Mouse (Mus musculus) ES-E14 (cell line): ENCODE results near the gene Slc25a41. TPM values are rescaled to one million over a fixed set of nuclear protein-coding genes. Genes with fewer than 3 reads are reported as not detected.
A peak's percentile ranks its signal among the peaks of the same experiment; 100 is the strongest.

Source experiments
- DNase-seq: peaks from one replicate; pipeline ENCODE4 v3.0.0-alpha.2; 2013; ENCODE audit warnings: low read depth, low spot score
- H3K27ac ChIP-seq: 2 replicates; pipeline ENCODE4 v1.5.1; 2012; ENCODE audit warnings: low read depth, mild to moderate bottlenecking, low read length, moderate library complexity, mixed read lengths; ENCODE audit not compliant: poor library complexity, insufficient read depth, severe bottlenecking
- H3K36me3 ChIP-seq: 2 replicates; pipeline ENCODE4 v1.6.1; 2012; ENCODE audit warnings: mild to moderate bottlenecking, low read length, moderate library complexity, mixed read lengths; ENCODE audit not compliant: control insufficient read depth, poor library complexity, insufficient read depth, severe bottlenecking
- H3K4me1 ChIP-seq, 2 experiments: fragments of 150-350 bp in 1 of 2; sonication (generic) in 1 of 2; 2 replicates each; pipeline ENCODE4 v1.6.1; 2012; ENCODE audit warnings: low read length in 2 of 2, mild to moderate bottlenecking in 1 of 2, mixed read lengths in 1 of 2; ENCODE audit not compliant: control insufficient read depth in 2 of 2, insufficient read depth in 2 of 2, poor library complexity in 1 of 2
- H3K4me3 ChIP-seq, 2 experiments: fragments of 150-350 bp in 1 of 2; sonication (generic) in 1 of 2; 2 replicates each; pipeline ENCODE4 v1.5.1; 2012; ENCODE audit warnings: low read length in 2 of 2, low read depth in 1 of 2, mild to moderate bottlenecking in 1 of 2, mixed read lengths in 1 of 2; ENCODE audit not compliant: insufficient read depth in 1 of 2, poor library complexity in 1 of 2, severe bottlenecking in 1 of 2
- H3K9ac ChIP-seq: 2 replicates; pipeline ENCODE4 v1.6.1; 2012; ENCODE audit warnings: low read depth, mild to moderate bottlenecking, low read length, mixed read lengths; ENCODE audit not compliant: poor library complexity, insufficient read depth, severe bottlenecking
- H3K9me3 ChIP-seq: fragments of 150-350 bp; sonication (generic); 2 replicates; pipeline ENCODE4 v1.6.1; 2012; ENCODE audit warnings: low read depth, mild to moderate bottlenecking, low read length; ENCODE audit not compliant: control insufficient read depth, insufficient read depth
- CHD2 ChIP-seq: IDR thresholded peaks from 2 replicates; pipeline ENCODE4 v1.6.1; 2014; ENCODE audit warnings: mild to moderate bottlenecking, low read depth, low read length, inconsistent platforms
- HCFC1 ChIP-seq: IDR thresholded peaks from 2 replicates; pipeline ENCODE4 v1.6.1; 2012; ENCODE audit warnings: low read length, inconsistent platforms, borderline replicate concordance; ENCODE audit not compliant: insufficient read depth
- MAFK ChIP-seq: IDR thresholded peaks from 2 replicates; pipeline ENCODE4 v1.6.1; 2014; ENCODE audit warnings: mild to moderate bottlenecking, low read depth, low read length, inconsistent platforms; ENCODE audit not compliant: insufficient read depth
- ZC3H11A ChIP-seq: IDR thresholded peaks from 2 replicates; pipeline ENCODE4 v1.6.1; 2012; ENCODE audit warnings: low read depth, mild to moderate bottlenecking, inconsistent platforms, low read length, borderline replicate concordance
- ZNF384 ChIP-seq: IDR thresholded peaks from 2 replicates; pipeline ENCODE4 v1.6.1; 2012; ENCODE audit warnings: low read depth, low read length, inconsistent platforms
- in situ Hi-C, 2 experiments: fragments of 600-800 bp; cut with MboI; formaldehyde crosslinking; loops; one replicate each; pipeline ENCODE4 v1.15.1; 2025; ENCODE audit warnings: low sequenced_read_pairs in 2 of 2, inconsistent platforms in 1 of 2; ENCODE audit not compliant: unreplicated experiment in 2 of 2
- total RNA-seq: library from RNA; depleted of rRNA; stranded (reverse); fragments of 300-350 nt; gene quantifications from 2 replicates; pipeline ENCODE4 v1.2.3, GENCODE M21; 2012; rRNA removed

The Slc25a41 gene
- 0.37 and 0.40 TPM in 2 replicates for total RNA-seq

DNA sequence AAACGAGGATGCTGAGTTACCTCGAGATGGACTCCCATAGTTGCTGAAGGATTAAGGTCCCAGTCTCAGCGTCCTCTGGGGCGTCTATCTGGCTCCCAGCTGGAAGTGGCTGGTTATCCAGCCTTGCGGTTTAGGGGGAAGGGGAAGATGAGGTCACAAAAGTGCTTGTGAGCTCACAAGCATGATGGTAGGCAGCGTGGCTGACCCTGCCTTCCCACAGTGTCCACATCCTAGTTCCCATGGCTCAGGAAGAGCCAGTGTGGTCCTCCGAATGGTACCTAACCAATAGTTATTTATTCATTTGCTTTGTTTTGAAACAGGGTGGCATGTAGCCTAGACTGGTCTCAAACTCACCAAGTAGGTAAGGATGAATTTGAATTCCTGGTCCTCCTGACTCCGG, at the start of gene Slc25a41:
Gene Slc25a41, minus strand, starts transcription at position 101 of the 400 bp plus-strand sequence.
- TF ChIP-seq ZC3H11A: no peak
- no peak for TF ChIP-seq ZNF384
- no peak for TF ChIP-seq CHD2
- TF ChIP-seq HCFC1: no peak
- no peak for TF ChIP-seq MAFK
- H3K9me3 ChIP-seq: no peaks in the 10 kb centered on the region
- DNase-seq: no peak
- H3K4me3 ChIP-seq: no peak within 1 kb of the TSS
- H3K27ac ChIP-seq: no peak within 1 kb of the TSS
- no peak within 1 kb of the TSS for H3K9ac ChIP-seq
- H3K4me1 ChIP-seq: peaks cover 0 to 7% of the 10 kb centered on the region in 2 experiments; a peak in 2 of 4 replicates
- H3K36me3 ChIP-seq: no peaks in the 10 kb centered on the region
- in situ Hi-C loops: no loop called here

DNA sequence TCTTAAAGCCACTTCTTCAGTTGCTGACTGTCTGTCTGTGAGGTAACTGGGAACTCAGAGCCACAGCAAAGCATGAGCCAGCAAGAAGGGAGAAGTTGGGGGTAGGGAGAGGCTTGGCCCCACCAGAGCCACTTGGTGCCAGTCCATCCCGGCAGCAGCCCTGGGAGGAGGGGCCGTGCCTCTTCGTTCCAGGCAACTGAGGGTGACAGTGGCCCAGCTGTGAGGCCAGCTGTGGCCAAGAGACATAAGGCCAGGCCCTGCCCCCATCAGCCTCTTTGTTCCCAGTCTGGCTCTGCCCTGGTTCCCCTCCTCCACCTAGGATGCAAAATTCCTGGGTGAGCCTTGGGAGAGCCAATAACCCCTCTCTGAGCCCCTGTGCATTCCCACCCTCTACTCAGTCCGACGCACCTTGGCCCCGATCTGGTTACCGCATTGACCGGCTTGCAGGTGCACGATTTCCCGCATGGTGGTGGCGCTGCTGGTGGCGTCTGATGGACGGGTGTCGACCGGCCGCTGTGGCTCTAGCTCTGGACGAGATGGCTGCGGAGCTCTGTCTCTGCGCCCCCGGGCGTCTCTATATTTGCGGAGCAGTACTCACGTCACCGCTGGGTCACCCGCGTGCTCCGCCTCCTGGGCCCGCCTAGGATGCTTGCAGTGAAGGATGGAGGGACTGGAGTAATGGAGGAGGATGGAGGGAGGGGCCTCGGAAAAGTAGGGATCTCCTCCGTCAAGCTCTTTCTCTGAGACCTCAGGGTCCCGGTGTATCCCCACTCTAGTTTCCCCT, 45.8 kb upstream of the Slc25a41 start, which contains the start of gene Tubb4a:
Gene Tubb4a, minus strand, starts transcription at position 734 of the 784 bp plus-strand sequence.
- in situ Hi-C loops: no loop called here
- H3K4me1 ChIP-seq: peaks cover 0 to 4% of the 10 kb centered on the region in 2 experiments; a peak in 1 of 4 replicates
- H3K27ac ChIP-seq: no peak within 1 kb of the TSS
- TF ChIP-seq CHD2: no peak
- TF ChIP-seq ZNF384: no peak
- no peak for TF ChIP-seq HCFC1
- no peak for TF ChIP-seq MAFK
- no peak for TF ChIP-seq ZC3H11A
- H3K9me3 ChIP-seq: no peaks in the 10 kb centered on the region
- no peaks in the 10 kb centered on the region for H3K36me3 ChIP-seq
- no peak within 1 kb of the TSS for H3K9ac ChIP-seq
- H3K4me3 ChIP-seq: peak within 1 kb of the TSS; percentile 25 to 37; a peak in 3 of 4 replicates
- no peak for DNase-seq

DNA sequence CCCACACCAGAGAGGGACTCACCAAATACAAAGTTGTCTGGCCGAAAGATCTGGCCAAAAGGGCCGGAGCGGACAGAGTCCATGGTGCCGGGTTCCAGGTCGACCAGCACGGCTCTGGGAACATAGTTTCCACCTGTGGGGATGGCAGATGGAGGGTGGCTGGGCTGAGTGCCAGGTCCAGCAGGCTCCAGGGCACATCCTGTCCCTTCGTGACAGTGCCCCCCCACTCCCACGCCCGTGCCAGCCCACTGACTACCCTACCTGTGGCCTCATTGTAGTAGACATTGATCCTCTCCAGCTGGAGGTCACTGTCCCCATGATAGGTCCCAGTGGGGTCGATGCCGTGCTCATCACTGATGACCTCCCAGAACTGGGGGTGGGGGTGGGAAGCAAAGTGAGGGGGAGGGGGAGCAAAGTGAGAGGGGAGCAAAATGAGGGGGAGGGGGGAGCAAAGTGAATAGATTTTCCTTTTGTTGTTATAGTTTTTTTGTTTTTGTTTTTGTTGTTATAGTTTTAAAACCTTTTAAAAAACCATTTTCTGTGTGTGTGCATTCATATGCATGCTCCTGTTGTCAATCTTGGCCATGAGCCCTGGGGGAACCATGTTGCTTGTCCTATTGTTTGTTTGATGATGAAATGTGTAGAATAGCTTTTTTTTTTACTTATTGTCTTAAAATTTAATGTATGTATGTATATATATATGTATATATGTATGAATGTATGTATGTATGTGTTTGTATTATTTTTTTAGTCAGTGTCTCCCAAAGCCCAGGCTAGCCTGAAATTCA, 44.7 kb upstream of the Slc25a41 start:
- Histone ChIP-seq H3K36me3 (no peaks in the 10 kb centered on the region), H3K27ac (no peak overlapping the region), H3K9ac (no peak overlapping the region), H3K9me3 (no peaks in the 10 kb centered on the region), H3K4me3 (no peak overlapping the region), H3K4me1 (peaks cover 0 to 4% of the 10 kb centered on the region in 2 experiments; a peak in 1 of 4 replicates)
- in situ Hi-C loops: no loop called here
- TF ChIP-seq MAFK (no peak), CHD2 (no peak), ZNF384 (no peak), HCFC1 (no peak), ZC3H11A (no peak)
- DNase-seq: no peak

DNA sequence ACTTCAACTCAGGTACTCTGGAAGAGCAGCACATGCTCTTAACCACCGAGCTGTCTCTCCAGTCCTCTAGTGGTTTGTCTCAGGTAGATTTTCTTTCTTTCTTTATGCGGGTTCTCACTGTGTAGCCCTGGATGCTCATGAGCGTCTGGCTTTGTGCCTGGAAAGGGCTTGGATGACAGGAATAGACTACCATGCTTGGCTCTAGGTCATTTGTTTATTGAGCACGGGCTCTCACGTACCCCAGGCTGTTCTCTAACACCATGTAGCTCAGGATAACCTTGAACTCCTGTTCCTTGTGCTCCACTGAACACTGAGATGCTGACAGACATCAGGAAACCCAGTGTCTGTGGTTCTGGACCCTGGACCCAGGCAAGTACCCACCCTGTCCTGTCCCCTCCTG, 41.0 kb upstream of the Slc25a41 start:
- Histone ChIP-seq H3K9ac (no peak overlapping the region), H3K9me3 (no peaks in the 10 kb centered on the region), H3K4me1 (peaks cover 0 to 11% of the 10 kb centered on the region in 2 experiments; a peak in 2 of 4 replicates), H3K36me3 (no peaks in the 10 kb centered on the region), H3K27ac (no peak overlapping the region), H3K4me3 (no peak overlapping the region)
- TF ChIP-seq CHD2: no peak
- no peak for TF ChIP-seq ZC3H11A
- TF ChIP-seq ZNF384: no peak
- TF ChIP-seq MAFK: no peak
- TF ChIP-seq HCFC1: no peak
- DNase-seq: no peak
- in situ Hi-C loops: no loop called here
